Mouse (Mus musculus): Measurements from ENCODE around the gene Amz1.

DNA sequence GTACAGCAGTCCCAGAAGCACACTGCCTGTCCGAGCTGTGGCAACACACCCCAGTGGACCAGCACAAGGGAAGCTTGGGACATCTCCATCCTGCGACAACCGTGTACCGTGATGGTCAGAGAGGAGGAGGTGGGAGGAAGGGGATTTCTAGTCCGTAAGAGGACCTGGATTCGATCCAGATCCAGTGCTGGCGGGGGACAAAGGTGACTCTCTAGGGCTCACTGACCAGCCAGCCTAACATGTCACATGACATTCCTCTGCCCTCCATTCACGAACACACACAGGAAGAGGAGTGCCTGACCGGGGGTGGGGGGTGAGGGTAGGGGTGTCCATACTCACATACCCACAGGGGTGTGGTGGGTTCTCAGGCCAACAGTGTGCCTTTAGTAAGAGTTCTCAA is 24.2 kb upstream of the Amz1 start:
- TF ChIP-seq CTCF (IDR thresholded peaks at IDR 0.05; ENCODE audit: low read depth) (no peak), EP300 (IDR thresholded peaks at IDR 0.05; ENCODE audit: low read depth) (no peak)
